Mouse (Mus musculus) olfactory bulb, adult 2 months (tissue): ENCODE results near the gene 1810037I17Rik. TPM values are rescaled to one million over a fixed set of nuclear protein-coding genes. Genes with fewer than 3 reads are reported as not detected.
"Not testable (repeated sequence)": the region's sequence is repeated elsewhere in the genome, so short reads cannot be mapped to it uniquely, and the experiment has no call there.

Source experiments
- H3K27ac ChIP-seq: fragments of 200-500 bp; 2 replicates; pipeline ENCODE4 v1.5.1; 2012; ENCODE audit warnings: low read depth, low read length; ENCODE audit not compliant: insufficient read depth
- H3K4me1 ChIP-seq: fragments of 200-500 bp; 2 replicates; pipeline ENCODE4 v1.6.1; 2012; ENCODE audit warnings: low read length; ENCODE audit not compliant: control insufficient read depth, insufficient read depth
- H3K4me3 ChIP-seq: fragments of 200-500 bp; 2 replicates; pipeline ENCODE4 v1.5.1; 2012; ENCODE audit warnings: mild to moderate bottlenecking, low read depth, low read length, moderate library complexity; ENCODE audit not compliant: insufficient read depth
- CTCF ChIP-seq: fragments of 200-500 bp; IDR thresholded peaks from 2 replicates; pipeline ENCODE4 v1.5.1; 2012; ENCODE audit warnings: low read depth, mild to moderate bottlenecking, low read length, moderate library complexity; ENCODE audit not compliant: insufficient read depth
- POLR2A ChIP-seq: fragments of 200-500 bp; IDR thresholded peaks from 2 replicates; pipeline ENCODE4 v1.6.1; 2012; ENCODE audit warnings: mild to moderate bottlenecking, low read depth, low read length, moderate library complexity; ENCODE audit not compliant: insufficient read depth
- WGBS: fragments of 180-500 bp; shearing (Covaris S2); methylation state at CpG from one replicate; pipeline ENCODE4 v1.1.7; 2018; 5-methylcytosine and 5-hydroxymethylcytosine counted together
- polyA plus RNA-seq: library from polyadenylated mRNA; stranded (reverse); fragments of >200 nt; gene quantifications from 2 replicates; pipeline ENCODE4 v1.2.4, GENCODE M21; 2012; ENCODE audit warnings: low replicate concordance; ENCODE audit not compliant: missing spikeins, insufficient read depth, insufficient read length

1810037I17Rik gene
- polyA plus RNA-seq, 1 experiment, result not detected

GRCm38 (mm10) chr3:122923147-122923546 is 856 bp upstream of the 1810037I17Rik start:
- Histone ChIP-seq H3K4me1 (peaks cover 5% of the 10 kb centered on the region), H3K4me3 (no peak overlapping the region), H3K27ac (no peak overlapping the region)
- 75% methylated on average over 7 of the region's 7 CpGs for WGBS
- TF ChIP-seq POLR2A (no peak), CTCF (no peak)

- no peak for TF ChIP-seq CTCF
- TF ChIP-seq POLR2A, result no peak
- H3K27ac ChIP-seq, result no peak overlapping the region
- peaks cover 5% of the 10 kb centered on the region for H3K4me1 ChIP-seq
- no peak overlapping the region for H3K4me3 ChIP-seq
- 86% methylated on average over 6 of the region's 6 CpGs for WGBS
These were observed 5.7 kb downstream of the 1810037I17Rik start for GRCm38 (mm10) chr3:122929723-122930122.

- 88% methylated on average over 1 of the region's 1 CpGs for WGBS
- TF ChIP-seq POLR2A, result no peak
- TF ChIP-seq CTCF, result no peak
- Histone ChIP-seq H3K4me3 (no peak overlapping the region), H3K27ac (no peak overlapping the region), H3K4me1 (no peaks in the 10 kb centered on the region)
These were observed 8.5 kb downstream of the 1810037I17Rik start for GRCm38 (mm10) chr3:122932466-122932865.

GRCm38 (mm10) chr3:122937176-122937575 is 13.2 kb downstream of the 1810037I17Rik start:
- 72% methylated on average over 13 of the region's 13 CpGs for WGBS
- H3K4me1 ChIP-seq, H3K27ac ChIP-seq, H3K4me3 ChIP-seq: not testable (repeated sequence)

GRCm38 (mm10) chr3:122939215-122939614 is 15.2 kb downstream of the 1810037I17Rik start:
- Histone ChIP-seq H3K4me3 (no peak overlapping the region), H3K27ac (no peak overlapping the region), H3K4me1 (no peaks in the 10 kb centered on the region)
- WGBS, result 89% methylated on average over 2 of the region's 2 CpGs
- TF ChIP-seq CTCF (no peak), POLR2A (no peak)

GRCm38 (mm10) chr3:122943387-122943890 is 19.4 kb downstream of the 1810037I17Rik start:
- H3K4me1 ChIP-seq, result no peaks in the 10 kb centered on the region
- no peak overlapping the region for H3K4me3 ChIP-seq
- TF ChIP-seq CTCF (no peak), POLR2A (no peak)
- no peak overlapping the region for H3K27ac ChIP-seq
- WGBS, result 60% methylated on average over 6 of the region's 6 CpGs

- H3K27ac ChIP-seq, result no peak overlapping the region
- no peak for TF ChIP-seq CTCF
- no peak for TF ChIP-seq POLR2A
- H3K4me1 ChIP-seq, result no peaks in the 10 kb centered on the region
- WGBS, result 93% methylated on average over 2 of the region's 2 CpGs
- H3K4me3 ChIP-seq, result no peak overlapping the region
These were observed 26.1 kb downstream of the 1810037I17Rik start for GRCm38 (mm10) chr3:122950129-122950528.

- Histone ChIP-seq H3K4me3 (no peak overlapping the region), H3K4me1 (no peaks in the 10 kb centered on the region), H3K27ac (no peak overlapping the region)
- TF ChIP-seq CTCF (no peak), POLR2A (no peak)
- WGBS, result 91% methylated on average over 5 of the region's 5 CpGs
These were observed 40.3 kb downstream of the 1810037I17Rik start for GRCm38 (mm10) chr3:122964301-122964700.

GRCm38 (mm10) chr3:122968391-122968790 is 44.4 kb downstream of the 1810037I17Rik start:
- TF ChIP-seq POLR2A (no peak), CTCF (no peak)
- 86% methylated on average over 9 of the region's 9 CpGs for WGBS
- Histone ChIP-seq H3K4me1 (no peaks in the 10 kb centered on the region), H3K27ac (no peak overlapping the region), H3K4me3 (no peak overlapping the region)
